Mouse (Mus musculus): ENCODE results near the gene Swsap1.
A peak's percentile ranks its signal among the peaks of the same experiment; 100 is the strongest.

Swsap1 gene

GRCm38 (mm10) chr9:21962416-21963059, 7.0 kb downstream of the Swsap1 start:
- peak; percentile 77 for DNase-seq (ENCODE audit: low read depth, low spot score)

GRCm38 (mm10) chr9:21963417-21963816, 7.9 kb downstream of the Swsap1 start, which contains the start of gene Epor:
Gene Epor (minus strand): TSS chr9:21963506.
- peak; percentile 41 for DNase-seq (ENCODE audit: low read depth, low spot score)

- DNase-seq (ENCODE audit: low read depth, low spot score): no peak
Measured at GRCm38 (mm10) chr9:21968883-21969282, 13.3 kb downstream of the Swsap1 start.

- DNase-seq (ENCODE audit: low read depth, low spot score): no peak
Measured at GRCm38 (mm10) chr9:21969304-21969703, 13.7 kb downstream of the Swsap1 start.

GRCm38 (mm10) chr9:21976626-21977175, 21.1 kb downstream of the Swsap1 start:
- DNase-seq (ENCODE audit: low read depth, low spot score): no peak

- DNase-seq (ENCODE audit: low read depth, low spot score): no peak
Measured at GRCm38 (mm10) chr9:21977331-21977730, 21.8 kb downstream of the Swsap1 start.

- no peak for DNase-seq (ENCODE audit: low read depth, low spot score)
Measured at GRCm38 (mm10) chr9:21977972-21978371, 22.4 kb downstream of the Swsap1 start.

- no peak for DNase-seq (ENCODE audit: low read depth, low spot score)
Measured at GRCm38 (mm10) chr9:21978398-21979128, 23.0 kb downstream of the Swsap1 start.

GRCm38 (mm10) chr9:21983911-21984310, 28.4 kb downstream of the Swsap1 start:
- DNase-seq (ENCODE audit: low read depth, low spot score): no peak

GRCm38 (mm10) chr9:21987592-21988342, 32.2 kb downstream of the Swsap1 start:
- no peak for DNase-seq (ENCODE audit: low read depth, low spot score)

GRCm38 (mm10) chr9:21988421-21989101, 33.0 kb downstream of the Swsap1 start:
- no peak for DNase-seq (ENCODE audit: low read depth, low spot score)

- DNase-seq (ENCODE audit: low read depth, low spot score): peak; percentile 24
Measured at GRCm38 (mm10) chr9:21989230-21990110, 33.9 kb downstream of the Swsap1 start, which contains the start of gene Rgl3. Gene Rgl3 (minus strand): TSS chr9:21989446.

- no peak for DNase-seq (ENCODE audit: low read depth, low spot score)
Measured at GRCm38 (mm10) chr9:21992227-21992626, 36.7 kb downstream of the Swsap1 start.

GRCm38 (mm10) chr9:21996178-21996867, 40.8 kb downstream of the Swsap1 start:
- DNase-seq (ENCODE audit: low read depth, low spot score): no peak

GRCm38 (mm10) chr9:22000296-22000695, 44.7 kb downstream of the Swsap1 start:
- DNase-seq (ENCODE audit: low read depth, low spot score): no peak

- DNase-seq (ENCODE audit: low read depth, low spot score): no peak
Measured at GRCm38 (mm10) chr9:22001633-22002032, 46.1 kb downstream of the Swsap1 start.

- DNase-seq (ENCODE audit: low read depth, low spot score): peak; percentile 100
Measured at GRCm38 (mm10) chr9:22002194-22003162, 46.9 kb downstream of the Swsap1 start, which contains the start of the genes Ccdc151 and Prkcsh. Gene Ccdc151 (minus strand): TSS chr9:22002634. Gene Prkcsh (plus strand): TSS chr9:22002806.

- DNase-seq (ENCODE audit: low read depth, low spot score): peak; percentile 47
Measured at GRCm38 (mm10) chr9:22003163-22003554, 47.6 kb downstream of the Swsap1 start.

Data from mesoderm, embryonic 11.5 days (tissue).